Mouse (Mus musculus) neural tube, embryonic 15.5 days (tissue): ENCODE measurements around the gene Ndufa12. TPM values are rescaled to one million over a fixed set of nuclear protein-coding genes. Genes with fewer than 3 reads are reported as not detected.
A peak's percentile ranks its signal among the peaks of the same experiment; 100 is the strongest.

ENCODE experiments used
- ATAC-seq: fragments of 200-750 bp; cut with Nextera tagmentation; 2 replicates; pipeline ENCODE4 v1.8.0; 2017; ENCODE audit warnings: mild to moderate bottlenecking, moderate TSS enrichment, moderate library complexity; ENCODE audit not compliant: low FRiP score
- H3K27ac ChIP-seq: fragments of 300-500 bp; sonication (generic); replicated peaks from 2 replicates; pipeline ENCODE4 v1.5.1; 2015; ENCODE audit warnings: mild to moderate bottlenecking, inconsistent platforms
- H3K27me3 ChIP-seq: fragments of 300-500 bp; sonication (generic); replicated peaks from 2 replicates; pipeline ENCODE4 v1.6.1; 2015; ENCODE audit warnings: inconsistent platforms
- H3K36me3 ChIP-seq: fragments of 300-500 bp; sonication (generic); 2 replicates; pipeline ENCODE4 v1.6.1; 2015; ENCODE audit warnings: inconsistent platforms
- H3K4me1 ChIP-seq: fragments of 300-500 bp; sonication (generic); 2 replicates; pipeline ENCODE4 v1.6.1; 2015; ENCODE audit warnings: inconsistent platforms
- H3K4me2 ChIP-seq: fragments of 300-500 bp; sonication (generic); 2 replicates; pipeline ENCODE4 v1.6.1; 2015; ENCODE audit warnings: inconsistent platforms, mild to moderate bottlenecking, moderate library complexity
- H3K4me3 ChIP-seq: fragments of 300-500 bp; sonication (generic); replicated peaks from 2 replicates; pipeline ENCODE4 v1.5.1; 2015; ENCODE audit warnings: mild to moderate bottlenecking, inconsistent platforms
- H3K9ac ChIP-seq: fragments of 300-500 bp; sonication (generic); replicated peaks from 2 replicates; pipeline ENCODE4 v1.6.1; 2015; ENCODE audit warnings: mild to moderate bottlenecking, inconsistent platforms
- H3K9me3 ChIP-seq: fragments of 300-500 bp; sonication (generic); replicated peaks from 2 replicates; pipeline ENCODE4 v1.6.1; 2016; ENCODE audit warnings: inconsistent platforms
- WGBS: fragments of 180-500 bp; shearing (Covaris S2); methylation state at CpG from one replicate; pipeline ENCODE4 v1.1.7; 2015; ENCODE audit warnings: mixed read lengths; 5-methylcytosine and 5-hydroxymethylcytosine counted together
- polyA plus RNA-seq: library from polyadenylated mRNA; unstranded; fragments of >200 nt; fragmentation: Nextera tagmentation; extraction: Ambion mirVana; gene quantifications from 2 replicates; pipeline ENCODE4 v1.2.1, GENCODE M21; 2015

Ndufa12 gene
- polyA plus RNA-seq, 1 experiment from 2014 or later = 402 TPM

- 41% methylated on average over 4 of the region's 4 CpGs for WGBS
These were observed 36.7 kb downstream of the Ndufa12 start for GRCm38 (mm10) chr10:94235200-94235599.

GRCm38 (mm10) chr10:94241346-94241745, 42.8 kb downstream of the Ndufa12 start:
- 57% methylated on average over 2 of the region's 2 CpGs for WGBS
- no peaks in the 10 kb centered on the region for H3K27me3 ChIP-seq
- no peak overlapping the region for H3K27ac ChIP-seq
- ATAC-seq = no peak
- H3K4me3 ChIP-seq = no peak overlapping the region
- H3K4me2 ChIP-seq = no peak overlapping the region
- no peaks in the 10 kb centered on the region for H3K36me3 ChIP-seq
- no peak overlapping the region for H3K9ac ChIP-seq
- no peaks in the 10 kb centered on the region for H3K4me1 ChIP-seq
- H3K9me3 ChIP-seq = no peaks in the 10 kb centered on the region

More at GRCm38 (mm10) chr10:94235200-94235599, 36.7 kb downstream of the Ndufa12 start:
- Histone ChIP-seq H3K27ac (no peak overlapping the region), H3K4me2 (no peak overlapping the region), H3K9me3 (no peaks in the 10 kb centered on the region), H3K9ac (no peak overlapping the region), H3K27me3 (no peaks in the 10 kb centered on the region), H3K4me1 (peaks cover 21% of the 10 kb centered on the region), H3K4me3 (no peak overlapping the region), H3K36me3 (no peaks in the 10 kb centered on the region)
- no peak for ATAC-seq

GRCm38 (mm10) chr10:94247748-94248349, 49.3 kb downstream of the Ndufa12 start:
- Histone ChIP-seq H3K27ac (no peak overlapping the region), H3K27me3 (no peaks in the 10 kb centered on the region), H3K4me2 (no peak overlapping the region), H3K4me3 (no peak overlapping the region), H3K4me1 (peaks cover 15% of the 10 kb centered on the region), H3K36me3 (no peaks in the 10 kb centered on the region), H3K9ac (no peak overlapping the region), H3K9me3 (no peaks in the 10 kb centered on the region)
- no peak for ATAC-seq
- WGBS = 92% methylated on average over 7 of the region's 7 CpGs

GRCm38 (mm10) chr10:94249575-94250456, 51.3 kb downstream of the Ndufa12 start:
- Histone ChIP-seq H3K36me3 (no peaks in the 10 kb centered on the region), H3K27ac (peak overlapping the region; percentile 3; the same call in 1 of the 2 replicates), H3K9me3 (no peaks in the 10 kb centered on the region), H3K4me3 (no peak overlapping the region), H3K4me1 (peaks cover 15% of the 10 kb centered on the region), H3K27me3 (no peaks in the 10 kb centered on the region), H3K9ac (no peak overlapping the region), H3K4me2 (peak overlapping the region; percentile 43)
- 31% methylated on average over 22 of the region's 22 CpGs for WGBS
- ATAC-seq = peak; percentile 76; the same call in 1 of the 2 replicates

- no peak overlapping the region for H3K27ac ChIP-seq
- no peak overlapping the region for H3K9ac ChIP-seq
- 70% methylated on average over 17 of the region's 17 CpGs for WGBS
- H3K4me2 ChIP-seq = no peak overlapping the region
- no peak for ATAC-seq
- no peaks in the 10 kb centered on the region for H3K9me3 ChIP-seq
- no peaks in the 10 kb centered on the region for H3K36me3 ChIP-seq
- H3K4me3 ChIP-seq = no peak overlapping the region
- peaks cover 15% of the 10 kb centered on the region for H3K4me1 ChIP-seq
- no peaks in the 10 kb centered on the region for H3K27me3 ChIP-seq
These were observed 54.8 kb downstream of the Ndufa12 start for GRCm38 (mm10) chr10:94253260-94253807.

GRCm38 (mm10) chr10:94254766-94255165, 56.2 kb downstream of the Ndufa12 start:
- Histone ChIP-seq H3K9ac (no peak overlapping the region), H3K9me3 (no peaks in the 10 kb centered on the region), H3K4me1 (peaks cover 6% of the 10 kb centered on the region), H3K4me3 (no peak overlapping the region), H3K36me3 (no peaks in the 10 kb centered on the region), H3K27me3 (no peaks in the 10 kb centered on the region), H3K27ac (no peak overlapping the region), H3K4me2 (no peak overlapping the region)
- WGBS = 56% methylated on average over 3 of the region's 3 CpGs
- no peak for ATAC-seq

- no peaks in the 10 kb centered on the region for H3K9me3 ChIP-seq
- ATAC-seq = no peak
- no peak overlapping the region for H3K4me3 ChIP-seq
- no peak overlapping the region for H3K27ac ChIP-seq
- no peaks in the 10 kb centered on the region for H3K36me3 ChIP-seq
- WGBS = 63% methylated on average over 6 of the region's 6 CpGs
- H3K27me3 ChIP-seq = no peaks in the 10 kb centered on the region
- H3K4me1 ChIP-seq = no peaks in the 10 kb centered on the region
- no peak overlapping the region for H3K4me2 ChIP-seq
- H3K9ac ChIP-seq = no peak overlapping the region
These were observed 57.2 kb downstream of the Ndufa12 start for GRCm38 (mm10) chr10:94255744-94256143.

- Histone ChIP-seq H3K36me3 (no peaks in the 10 kb centered on the region), H3K4me1 (no peaks in the 10 kb centered on the region), H3K4me3 (no peak overlapping the region), H3K27ac (no peak overlapping the region), H3K27me3 (no peaks in the 10 kb centered on the region), H3K4me2 (no peak overlapping the region), H3K9me3 (no peaks in the 10 kb centered on the region), H3K9ac (no peak overlapping the region)
- WGBS = 95% methylated on average over 4 of the region's 4 CpGs
- ATAC-seq = no peak
These were observed 58.0 kb downstream of the Ndufa12 start for GRCm38 (mm10) chr10:94256518-94256917.

- no peaks in the 10 kb centered on the region for H3K27me3 ChIP-seq
- no peak for ATAC-seq
- H3K27ac ChIP-seq = no peak overlapping the region
- no peaks in the 10 kb centered on the region; the same call in 1 of the 2 replicates for H3K4me1 ChIP-seq
- no peak overlapping the region for H3K4me2 ChIP-seq
- H3K9ac ChIP-seq = no peak overlapping the region
- H3K9me3 ChIP-seq = no peaks in the 10 kb centered on the region
- H3K4me3 ChIP-seq = no peak overlapping the region
- no peaks in the 10 kb centered on the region for H3K36me3 ChIP-seq
- 88% methylated on average over 1 of the region's 1 CpGs for WGBS
These were observed 62.0 kb downstream of the Ndufa12 start for GRCm38 (mm10) chr10:94260544-94260943.

GRCm38 (mm10) chr10:94262646-94263045, 64.1 kb downstream of the Ndufa12 start:
- no peak overlapping the region for H3K9ac ChIP-seq
- H3K9me3 ChIP-seq = no peaks in the 10 kb centered on the region
- no peaks in the 10 kb centered on the region for H3K27me3 ChIP-seq
- no peak overlapping the region for H3K4me3 ChIP-seq
- H3K36me3 ChIP-seq = no peaks in the 10 kb centered on the region
- no peak for ATAC-seq
- 91% methylated on average over 13 of the region's 13 CpGs for WGBS
- H3K4me2 ChIP-seq = no peak overlapping the region
- H3K4me1 ChIP-seq = peaks cover 4% of the 10 kb centered on the region; the same call in 1 of the 2 replicates
- H3K27ac ChIP-seq = no peak overlapping the region

- Histone ChIP-seq H3K9me3 (no peaks in the 10 kb centered on the region), H3K9ac (no peak overlapping the region), H3K4me3 (no peak overlapping the region), H3K4me2 (no peak overlapping the region), H3K27ac (no peak overlapping the region), H3K4me1 (peaks cover 4% of the 10 kb centered on the region; the same call in 1 of the 2 replicates), H3K36me3 (no peaks in the 10 kb centered on the region), H3K27me3 (no peaks in the 10 kb centered on the region)
- WGBS = 87% methylated on average over 3 of the region's 3 CpGs
- no peak for ATAC-seq
These were observed 64.7 kb downstream of the Ndufa12 start for GRCm38 (mm10) chr10:94263211-94263610.
